Mouse (Mus musculus) erythroblast, embryonic 14.5 days (primary cell): ENCODE data around the gene Cpne5. TPM values are rescaled to one million over a fixed set of nuclear protein-coding genes. Genes with fewer than 3 reads are reported as not detected.
"Not testable (repeated sequence)": the region's sequence is repeated elsewhere in the genome, so short reads cannot be mapped to it uniquely, and the experiment has no call there.

Experiments
- H3K27me3 ChIP-seq: 2 replicates; pipeline ENCODE4 v1.6.1; 2012; ENCODE audit warnings: inconsistent platforms; ENCODE audit not compliant: control insufficient read depth
- H3K36me3 ChIP-seq: 2 replicates; pipeline ENCODE4 v1.6.1; 2012; ENCODE audit warnings: mild to moderate bottlenecking, inconsistent platforms; ENCODE audit not compliant: control insufficient read depth
- H3K4me1 ChIP-seq: 2 replicates; pipeline ENCODE4 v1.6.1; 2012; ENCODE audit warnings: inconsistent platforms; ENCODE audit not compliant: control insufficient read depth
- H3K4me3 ChIP-seq: replicated peaks from 2 replicates; pipeline ENCODE3; 2012; ENCODE audit warnings: moderate library complexity, mild to moderate bottlenecking, inconsistent platforms
- H3K9me3 ChIP-seq: 2 replicates; pipeline ENCODE4 v1.6.1; 2012; ENCODE audit warnings: low read length, inconsistent platforms, mixed read lengths; ENCODE audit not compliant: control insufficient read depth
- GATA1 ChIP-seq: IDR thresholded peaks from 2 replicates; pipeline ENCODE4 v1.6.1; 2012; ENCODE audit warnings: low read length, inconsistent platforms, mixed read lengths
- TAL1 ChIP-seq: IDR thresholded peaks from 3 replicates; pipeline ENCODE4 v1.6.1; 2012; ENCODE audit warnings: low read length, inconsistent platforms, mixed read lengths
- polyA plus RNA-seq: library from polyadenylated mRNA; stranded (reverse); fragments of >175 nt; gene quantifications from 2 replicates; pipeline ENCODE4 v1.2.3, GENCODE M21; 2012

Cpne5 gene
- polyA plus RNA-seq, 1 experiment, result 0.03 TPM

GRCm38 (mm10) chr17:29120666-29121065, 117.3 kb downstream of the Cpne5 start:
- Histone ChIP-seq H3K27me3 (no peaks in the 10 kb centered on the region), H3K9me3 (no peaks in the 10 kb centered on the region), H3K36me3 (no peaks in the 10 kb centered on the region), H3K4me1 (no peaks in the 10 kb centered on the region), H3K4me3 (no peak overlapping the region)
- TF ChIP-seq GATA1 (no peak), TAL1 (no peak)

- H3K4me3 ChIP-seq, result no peak overlapping the region
- H3K27me3 ChIP-seq, result no peaks in the 10 kb centered on the region
- H3K4me1 ChIP-seq, result peaks cover 7% of the 10 kb centered on the region
- TF ChIP-seq GATA1 (no peak), TAL1 (no peak)
- H3K36me3 ChIP-seq, result no peaks in the 10 kb centered on the region
- H3K9me3 ChIP-seq, result no peaks in the 10 kb centered on the region
Observed at GRCm38 (mm10) chr17:29118057-29118456, 119.9 kb downstream of the Cpne5 start.

- H3K27me3 ChIP-seq, result no peaks in the 10 kb centered on the region
- no peaks in the 10 kb centered on the region for H3K9me3 ChIP-seq
- peaks cover 7% of the 10 kb centered on the region for H3K4me1 ChIP-seq
- no peak for TF ChIP-seq TAL1
- no peak for TF ChIP-seq GATA1
- H3K4me3 ChIP-seq, result no peak overlapping the region
- H3K36me3 ChIP-seq, result no peaks in the 10 kb centered on the region
Observed at GRCm38 (mm10) chr17:29117006-29117648, 120.8 kb downstream of the Cpne5 start.

GRCm38 (mm10) chr17:29116023-29116422, 121.9 kb downstream of the Cpne5 start:
- H3K4me1 ChIP-seq, result peaks cover 9% of the 10 kb centered on the region
- H3K36me3 ChIP-seq, result no peaks in the 10 kb centered on the region
- no peak for TF ChIP-seq GATA1
- no peak for TF ChIP-seq TAL1
- no peaks in the 10 kb centered on the region for H3K27me3 ChIP-seq
- H3K4me3 ChIP-seq, result no peak overlapping the region
- H3K9me3 ChIP-seq, result no peaks in the 10 kb centered on the region

- Histone ChIP-seq H3K9me3 (no peaks in the 10 kb centered on the region), H3K36me3 (no peaks in the 10 kb centered on the region), H3K4me1 (peaks cover 9% of the 10 kb centered on the region), H3K4me3 (no peak within 1 kb of the TSS), H3K27me3 (no peaks in the 10 kb centered on the region)
- no peak for TF ChIP-seq GATA1
- TF ChIP-seq TAL1, result no peak
Observed at GRCm38 (mm10) chr17:29113591-29114352, 124.2 kb downstream of the Cpne5 start, which contains the start of gene Rab44. Rab44 (plus strand) TSS chr17:29114145.

- no peaks in the 10 kb centered on the region for H3K27me3 ChIP-seq
- TF ChIP-seq GATA1 (no peak), TAL1 (no peak)
- H3K4me1 ChIP-seq, result peaks cover 9% of the 10 kb centered on the region
- no peaks in the 10 kb centered on the region for H3K36me3 ChIP-seq
- H3K4me3 ChIP-seq, result no peak overlapping the region
- no peaks in the 10 kb centered on the region for H3K9me3 ChIP-seq
Observed at GRCm38 (mm10) chr17:29111332-29111731, 126.6 kb downstream of the Cpne5 start.

- not testable (repeated sequence) for H3K9me3 ChIP-seq, H3K4me3 ChIP-seq, H3K36me3 ChIP-seq, H3K4me1 ChIP-seq, H3K27me3 ChIP-seq
Observed at GRCm38 (mm10) chr17:29110356-29110755, 127.6 kb downstream of the Cpne5 start.

Other genes starting within 250 kb of the Cpne5 start
- gene Stk38, start 230.2 kb downstream of the Cpne5 start, polyA plus RNA-seq, result 4.2 and 4.4 TPM in 2 replicates
- gene Srsf3, start 205.5 kb downstream of the Cpne5 start, polyA plus RNA-seq, result 3.2 and 16.8 TPM in 2 replicates
- gene Cdkn1a, start 147.2 kb downstream of the Cpne5 start, polyA plus RNA-seq, result 5.0 and 6.4 TPM in 2 replicates
- 0.16 and 0.38 TPM in 2 replicates for gene Rab44, start 124.0 kb downstream of the Cpne5 start, polyA plus RNA-seq
- gene Ppil1, start 26.0 kb upstream of the Cpne5 start, polyA plus RNA-seq, result 5.0 and 5.3 TPM in 2 replicates
- 0.99 and 2.0 TPM in 2 replicates for gene BC004004, start 30.6 kb upstream of the Cpne5 start, polyA plus RNA-seq
- gene Pi16, start 79.5 kb upstream of the Cpne5 start, polyA plus RNA-seq, result 0.03 TPM in 1 of 2 replicates, not detected in the other
- gene Mtch1, start 109.8 kb upstream of the Cpne5 start, polyA plus RNA-seq, result 10.3 and 12.7 TPM in 2 replicates
- 0.17 and 0.28 TPM in 2 replicates for gene Fgd2, start 122.7 kb upstream of the Cpne5 start, polyA plus RNA-seq